Mouse (Mus musculus) telencephalon, adult 2 months (tissue): Measurements from ENCODE around the gene Kmt2a.
A peak's percentile ranks its signal among the peaks of the same experiment; 100 is the strongest.

Experiments
- DNase-seq: peaks from one replicate; pipeline ENCODE4 v3.0.0-alpha.2; 2011; ENCODE audit warnings: low read depth, low spot score

The Kmt2a gene

GRCm38 (mm10) chr9:44880309-44881081 is 601 bp downstream of the Kmt2a start:
- DNase-seq = no peak

GRCm38 (mm10) chr9:44879694-44880271 is 1.3 kb downstream of the Kmt2a start:
- DNase-seq = no peak

GRCm38 (mm10) chr9:44878776-44879500 is 2.2 kb downstream of the Kmt2a start:
- no peak for DNase-seq

GRCm38 (mm10) chr9:44877686-44878085 is 3.4 kb downstream of the Kmt2a start:
- no peak for DNase-seq

- DNase-seq = peak; percentile 41
These were observed 5.6 kb downstream of the Kmt2a start for GRCm38 (mm10) chr9:44875476-44875875.

GRCm38 (mm10) chr9:44874198-44874597 is 6.9 kb downstream of the Kmt2a start:
- DNase-seq = no peak

GRCm38 (mm10) chr9:44873665-44874064 is 7.4 kb downstream of the Kmt2a start:
- DNase-seq = no peak

GRCm38 (mm10) chr9:44868336-44869094 is 12.6 kb downstream of the Kmt2a start:
- no peak for DNase-seq

- no peak for DNase-seq
These were observed 13.4 kb downstream of the Kmt2a start for GRCm38 (mm10) chr9:44867664-44868063.

- DNase-seq = no peak
These were observed 14.4 kb downstream of the Kmt2a start for GRCm38 (mm10) chr9:44866501-44867240.

- no peak for DNase-seq
These were observed 20.0 kb downstream of the Kmt2a start for GRCm38 (mm10) chr9:44861121-44861520.

GRCm38 (mm10) chr9:44858657-44859056 is 22.4 kb downstream of the Kmt2a start:
- DNase-seq = peak; percentile 60

GRCm38 (mm10) chr9:44857405-44857992 is 23.6 kb downstream of the Kmt2a start:
- peak; percentile 52 for DNase-seq

GRCm38 (mm10) chr9:44855153-44855552 is 25.9 kb downstream of the Kmt2a start:
- DNase-seq = no peak

GRCm38 (mm10) chr9:44847446-44847845 is 33.6 kb downstream of the Kmt2a start:
- no peak for DNase-seq

- DNase-seq = no peak
These were observed 39.9 kb downstream of the Kmt2a start for GRCm38 (mm10) chr9:44841241-44841640.

GRCm38 (mm10) chr9:44836439-44836838 is 44.7 kb downstream of the Kmt2a start:
- DNase-seq = peak; percentile 65

GRCm38 (mm10) chr9:44832356-44832755 is 48.7 kb downstream of the Kmt2a start:
- no peak for DNase-seq

GRCm38 (mm10) chr9:44830506-44830905 is 50.6 kb downstream of the Kmt2a start:
- DNase-seq = no peak

- no peak for DNase-seq
These were observed 52.2 kb downstream of the Kmt2a start for GRCm38 (mm10) chr9:44828944-44829343.

GRCm38 (mm10) chr9:44826660-44827059 is 54.4 kb downstream of the Kmt2a start:
- DNase-seq = no peak
